Mouse (Mus musculus) hindbrain, embryonic 15.5 days (tissue): ENCODE measurements at regions not wholly inside any gene's neighbourhood (a gene's known extent, or its start where the extent isn't known, plus 50 kb on each side); places are given as distances from the start of the nearest gene placed in this dataset.

Experiments
- ATAC-seq: fragments of 200-750 bp; cut with Nextera tagmentation; 2 replicates; pipeline ENCODE4 v1.8.0; 2017; ENCODE audit warnings: low read depth, moderate number of reproducible peaks, moderate TSS enrichment; ENCODE audit not compliant: low FRiP score
- H3K27ac ChIP-seq: fragments of 300-500 bp; sonication (generic); replicated peaks from 2 replicates; pipeline ENCODE4 v1.5.1; 2015; ENCODE audit warnings: mild to moderate bottlenecking, inconsistent platforms
- H3K27me3 ChIP-seq: fragments of 300-500 bp; sonication (generic); 2 replicates; pipeline ENCODE4 v1.6.1; 2015; ENCODE audit warnings: control low read depth, inconsistent platforms
- H3K36me3 ChIP-seq: fragments of 300-500 bp; sonication (generic); 2 replicates; pipeline ENCODE4 v1.6.1; 2015; ENCODE audit warnings: control low read depth, inconsistent platforms
- H3K4me1 ChIP-seq: fragments of 300-500 bp; sonication (generic); replicated peaks from 2 replicates; pipeline ENCODE4 v1.6.1; 2015; ENCODE audit warnings: control low read depth, inconsistent platforms
- H3K4me2 ChIP-seq: fragments of 300-500 bp; sonication (generic); 2 replicates; pipeline ENCODE4 v1.6.1; 2015; ENCODE audit warnings: moderate library complexity, mild to moderate bottlenecking, inconsistent platforms
- H3K4me3 ChIP-seq: fragments of 300-500 bp; sonication (generic); 2 replicates; pipeline ENCODE4 v1.5.1; 2015; ENCODE audit warnings: mild to moderate bottlenecking, inconsistent platforms
- H3K9ac ChIP-seq: fragments of 300-500 bp; sonication (generic); 2 replicates; pipeline ENCODE4 v1.6.1; 2015; ENCODE audit warnings: inconsistent platforms
- H3K9me3 ChIP-seq: fragments of 300-500 bp; sonication (generic); 2 replicates; pipeline ENCODE4 v1.6.1; 2016; ENCODE audit warnings: control low read depth, inconsistent platforms
- WGBS: fragments of 180-500 bp; shearing (Covaris S2); methylation state at CpG from one replicate; pipeline ENCODE4 v1.1.7; 2015; 5-methylcytosine and 5-hydroxymethylcytosine counted together

DNA sequence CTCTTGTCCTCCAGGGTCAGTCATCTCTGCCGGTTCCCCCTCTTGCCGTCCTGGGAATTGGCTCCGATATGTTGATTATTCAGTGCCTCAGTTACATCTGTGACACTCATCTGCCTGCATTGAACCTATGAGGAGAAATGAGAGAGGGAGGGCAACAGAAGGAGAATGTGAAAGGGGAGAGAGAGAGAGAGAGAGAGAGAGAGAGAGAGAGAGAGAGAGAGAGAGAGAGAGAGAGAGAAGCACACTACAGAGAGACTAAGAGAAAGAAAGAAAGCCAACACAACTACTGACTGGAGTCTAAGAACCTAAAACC is 557.6 kb downstream of the Nedd1 start:
- H3K27me3 ChIP-seq, result no peaks in the 10 kb centered on the region
- peak overlapping the region; percentile 62 for H3K4me3 ChIP-seq
- 10% methylated on average over 3 of the region's 3 CpGs for WGBS
- H3K4me2 ChIP-seq, result peak overlapping the region; percentile 58
- H3K4me1 ChIP-seq, result peaks cover 9% of the 10 kb centered on the region
- no peaks in the 10 kb centered on the region for H3K9me3 ChIP-seq
- no peaks in the 10 kb centered on the region for H3K36me3 ChIP-seq
- peak overlapping the region; percentile 87 for H3K9ac ChIP-seq
- H3K27ac ChIP-seq, result peak overlapping the region; percentile 95
- ATAC-seq, result peak; percentile 47

DNA sequence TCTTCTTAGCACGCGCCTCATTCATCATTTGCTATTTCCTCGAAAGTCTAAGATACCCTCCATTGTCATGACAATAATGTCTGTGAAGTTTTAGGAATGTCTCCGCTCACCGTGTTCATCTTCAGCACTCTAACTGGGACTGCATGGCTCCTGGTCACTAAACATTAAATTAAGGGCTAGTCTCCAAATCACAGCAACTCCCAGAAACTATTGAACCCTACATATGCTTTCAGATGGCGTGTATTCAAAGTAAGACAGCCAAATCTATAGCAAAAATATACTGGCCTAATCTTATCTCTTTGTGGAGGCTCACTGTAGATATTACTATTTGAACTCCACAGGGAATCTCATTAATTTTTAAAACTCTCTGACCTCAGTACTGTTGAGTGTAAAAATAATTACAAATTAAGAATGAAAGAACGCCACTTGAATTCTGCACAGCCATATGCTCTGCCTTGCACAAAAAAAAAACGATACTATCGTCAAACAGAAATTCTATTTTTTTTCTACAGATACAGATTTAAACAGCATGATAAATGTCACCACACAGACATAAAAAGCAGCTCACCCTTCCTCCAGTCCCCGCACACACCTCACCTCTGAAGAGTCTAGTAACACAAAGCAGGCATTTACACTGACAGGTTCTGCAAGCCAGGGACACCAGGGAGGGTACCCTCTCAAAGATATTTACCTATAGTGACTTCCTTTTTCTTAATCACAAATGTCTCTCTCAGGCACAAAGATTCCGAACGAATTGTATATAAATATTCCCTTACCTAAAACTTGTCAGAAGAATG is 558.2 kb downstream of the Nedd1 start:
- no peaks in the 10 kb centered on the region for H3K9me3 ChIP-seq
- no peaks in the 10 kb centered on the region for H3K36me3 ChIP-seq
- WGBS, result 17% methylated on average over 12 of the region's 12 CpGs
- no peaks in the 10 kb centered on the region for H3K27me3 ChIP-seq
- peak overlapping the region; percentile 62 for H3K4me3 ChIP-seq
- peak overlapping the region; percentile 87 for H3K9ac ChIP-seq
- H3K27ac ChIP-seq, result peak overlapping the region; percentile 95
- H3K4me2 ChIP-seq, result peak overlapping the region; percentile 58
- no peak for ATAC-seq
- peaks cover 9% of the 10 kb centered on the region for H3K4me1 ChIP-seq

DNA sequence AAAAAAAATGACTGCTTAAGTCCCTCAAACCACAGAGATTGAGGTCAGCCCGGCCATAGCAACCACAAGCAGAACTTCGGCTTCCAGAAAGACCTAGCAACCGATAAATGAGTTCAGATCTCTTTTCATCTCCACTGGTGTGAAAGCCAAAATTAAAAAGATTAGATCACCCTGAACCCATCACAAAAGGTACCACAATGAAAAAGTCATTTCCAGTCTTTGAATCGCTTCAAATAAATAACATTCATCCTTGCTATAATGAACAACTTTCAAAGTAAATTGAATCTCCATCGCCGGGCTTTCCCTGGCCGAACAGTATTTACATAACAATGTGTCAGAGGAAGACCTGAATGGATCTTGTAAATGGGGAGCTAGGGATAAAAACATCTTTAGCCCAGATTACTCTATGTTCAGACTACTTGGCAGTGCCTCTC is 559.1 kb downstream of the Nedd1 start:
- H3K4me3 ChIP-seq, result peak overlapping the region; percentile 62
- H3K4me2 ChIP-seq, result peak overlapping the region; percentile 58
- peak overlapping the region; percentile 95 for H3K27ac ChIP-seq
- peaks cover 12% of the 10 kb centered on the region for H3K4me1 ChIP-seq
- no peaks in the 10 kb centered on the region for H3K27me3 ChIP-seq
- H3K9me3 ChIP-seq, result no peaks in the 10 kb centered on the region
- peak overlapping the region; percentile 87 for H3K9ac ChIP-seq
- peaks cover 5% of the 10 kb centered on the region; the same call in 1 of the 2 replicates for H3K36me3 ChIP-seq
- ATAC-seq, result no peak
- under 1% methylated on average over 7 of the region's 7 CpGs for WGBS

DNA sequence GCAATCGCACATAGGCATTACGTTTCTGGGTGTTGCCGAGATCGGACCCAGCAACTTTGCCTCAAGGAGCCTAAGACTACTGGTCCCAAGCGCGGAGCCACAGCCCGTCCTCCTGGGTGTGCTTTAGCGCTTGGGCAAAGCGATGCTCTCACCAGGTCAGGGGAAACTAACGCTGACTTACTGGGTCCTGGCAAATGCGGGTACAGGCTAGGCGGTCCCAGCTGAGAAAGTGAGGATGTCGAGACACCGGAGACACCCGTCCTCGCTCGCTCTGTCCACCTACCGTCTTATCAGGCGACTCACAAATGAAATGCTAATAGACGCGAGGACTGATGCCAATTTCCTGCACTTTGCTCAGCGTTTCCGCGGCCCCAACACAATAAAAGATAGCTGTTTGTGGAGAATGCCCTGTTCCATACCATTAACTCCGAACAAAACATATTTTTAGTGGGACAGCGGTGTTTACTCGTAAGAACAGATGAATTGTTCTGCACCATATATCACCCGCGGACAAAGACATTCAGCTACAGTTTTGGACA is 559.7 kb downstream of the Nedd1 start:
- peak; percentile 59 for ATAC-seq
- Histone ChIP-seq H3K36me3 (peaks cover 6% of the 10 kb centered on the region; the same call in 1 of the 2 replicates), H3K27ac (peak overlapping the region; percentile 95)

DNA sequence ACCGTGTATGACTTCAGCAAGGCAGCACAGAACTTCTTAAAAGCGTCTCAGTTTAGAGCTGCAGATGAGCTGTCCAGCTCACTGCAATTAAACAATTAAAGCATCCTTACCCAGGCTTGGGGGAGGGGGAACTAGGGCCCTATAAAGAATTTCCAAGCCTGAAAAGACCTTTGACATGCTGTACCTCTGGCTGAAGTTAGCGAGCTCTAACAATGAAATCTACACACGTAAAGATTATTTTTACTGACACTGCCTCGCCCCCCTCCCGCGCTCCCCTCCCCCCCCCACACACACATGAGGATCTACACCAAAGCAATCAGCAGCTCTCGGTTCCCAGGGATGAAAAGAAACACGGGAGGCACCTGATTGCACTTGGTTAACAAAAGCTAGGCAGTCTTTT is 560.7 kb downstream of the Nedd1 start:
- Histone ChIP-seq H3K27me3 (no peaks in the 10 kb centered on the region), H3K9ac (peak overlapping the region; percentile 62), H3K36me3 (peaks cover 6% of the 10 kb centered on the region; the same call in 1 of the 2 replicates), H3K9me3 (no peaks in the 10 kb centered on the region), H3K4me1 (peaks cover 13% of the 10 kb centered on the region), H3K27ac (peak overlapping the region; percentile 80), H3K4me2 (peak overlapping the region; percentile 55), H3K4me3 (peak overlapping the region; percentile 47)
- no peak for ATAC-seq
- 4% methylated on average over 9 of the region's 9 CpGs for WGBS

More for the DNA sequence above, 559.7 kb downstream of the Nedd1 start:
- Histone ChIP-seq H3K27me3 (no peaks in the 10 kb centered on the region), H3K9me3 (no peaks in the 10 kb centered on the region), H3K9ac (peak overlapping the region; percentile 87), H3K4me3 (peak overlapping the region; percentile 62), H3K4me2 (peak overlapping the region; percentile 58), H3K4me1 (peaks cover 13% of the 10 kb centered on the region)
- WGBS, result under 1% methylated on average over 29 of the region's 29 CpGs

DNA sequence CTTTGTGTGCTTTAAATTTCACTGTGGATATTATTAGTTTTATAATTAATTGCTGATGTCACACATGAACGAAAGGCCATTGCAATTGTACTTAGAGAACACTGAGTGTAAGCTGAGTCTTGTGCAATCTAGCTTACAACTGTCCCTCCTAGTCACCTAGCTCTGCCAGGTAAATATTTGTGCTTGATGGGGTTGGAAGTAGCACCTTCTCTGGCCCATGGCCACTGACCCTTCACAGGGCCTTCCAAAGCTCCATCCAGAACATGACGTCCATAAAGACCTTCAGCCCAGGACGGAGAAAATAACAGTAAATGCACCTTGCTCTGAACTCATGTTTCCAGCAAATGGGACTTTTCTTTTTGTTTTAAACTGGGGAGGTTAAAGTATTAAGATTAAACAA is 576.0 kb downstream of the Nedd1 start:
- no peak for ATAC-seq
- Histone ChIP-seq H3K4me1 (peaks cover 10% of the 10 kb centered on the region; the same call in 1 of the 2 replicates), H3K36me3 (peaks cover 11% of the 10 kb centered on the region), H3K9me3 (no peaks in the 10 kb centered on the region), H3K4me3 (no peak overlapping the region), H3K4me2 (no peak overlapping the region), H3K9ac (no peak overlapping the region), H3K27ac (no peak overlapping the region), H3K27me3 (no peaks in the 10 kb centered on the region)
- WGBS, result 82% methylated on average over 3 of the region's 3 CpGs

DNA sequence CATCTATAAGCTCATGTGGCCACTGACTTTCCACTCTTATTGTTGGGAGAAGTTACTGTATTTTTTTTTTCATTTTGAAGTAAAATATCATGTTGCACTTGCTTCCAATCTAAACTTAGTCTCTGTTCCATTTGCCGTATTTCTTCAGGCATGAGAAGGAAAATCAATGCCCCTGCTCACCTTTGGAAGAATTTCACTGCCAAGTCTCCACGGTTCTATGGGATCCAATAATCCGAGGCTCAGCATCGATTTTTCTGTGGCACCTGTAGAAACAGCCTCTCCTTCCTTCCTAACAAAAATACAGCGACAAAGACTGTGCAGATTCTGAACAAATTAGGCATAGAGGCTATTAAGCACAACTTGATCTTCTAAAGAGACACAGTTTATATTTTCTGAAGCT is 586.7 kb downstream of the Nedd1 start:
- ATAC-seq, result no peak
- H3K27me3 ChIP-seq, result no peaks in the 10 kb centered on the region
- H3K4me1 ChIP-seq, result no peaks in the 10 kb centered on the region; the same call in 1 of the 2 replicates

DNA sequence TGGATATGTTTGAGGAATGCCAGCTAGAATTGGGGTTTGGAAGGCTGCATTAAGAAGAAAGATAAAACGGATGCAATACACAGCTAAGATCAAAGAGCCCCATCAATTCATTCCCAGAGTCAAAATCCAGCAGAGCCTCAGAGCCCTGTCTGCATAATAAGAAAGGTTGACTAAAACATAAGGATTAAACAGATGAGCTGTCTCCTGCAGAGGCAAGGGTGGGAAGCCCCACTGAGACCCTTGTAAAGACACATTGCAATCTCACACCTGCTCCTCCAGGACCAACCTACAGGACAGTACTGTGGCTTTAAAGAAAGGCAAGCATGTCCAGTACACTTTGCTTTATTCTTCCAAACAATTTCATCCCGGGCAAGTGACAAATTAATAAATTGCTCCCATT is 609.4 kb downstream of the Nedd1 start:
- ATAC-seq, result no peak

More for the DNA sequence above, 586.7 kb downstream of the Nedd1 start:
- no peak overlapping the region for H3K9ac ChIP-seq
- no peak overlapping the region for H3K27ac ChIP-seq
- H3K4me2 ChIP-seq, result no peak overlapping the region
- no peaks in the 10 kb centered on the region for H3K9me3 ChIP-seq
- no peak overlapping the region for H3K4me3 ChIP-seq
- peaks cover 19% of the 10 kb centered on the region for H3K36me3 ChIP-seq
- 78% methylated on average over 5 of the region's 5 CpGs for WGBS

DNA sequence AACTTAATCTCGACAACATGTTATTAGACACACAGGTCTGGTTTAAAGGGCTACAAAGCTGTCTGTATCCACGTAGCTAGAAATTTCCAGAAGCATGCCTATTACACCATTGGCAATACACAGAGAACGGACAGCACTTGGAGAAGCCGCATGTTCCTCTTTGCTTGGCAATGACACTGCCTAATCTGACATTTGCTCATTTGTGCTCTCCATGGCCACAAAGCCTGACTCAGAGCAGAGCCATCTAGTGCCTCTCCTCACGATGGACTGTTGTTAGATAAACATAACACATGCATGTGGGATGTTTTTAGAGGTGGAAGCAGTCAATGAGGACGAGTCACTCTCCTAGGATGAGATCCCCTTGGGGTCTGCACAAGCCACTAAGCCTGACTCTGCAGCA is 615.9 kb downstream of the Nedd1 start:
- WGBS, result 75% methylated on average over 6 of the region's 6 CpGs

More for the DNA sequence above, 609.4 kb downstream of the Nedd1 start:
- no peak overlapping the region for H3K4me3 ChIP-seq
- no peak overlapping the region for H3K27ac ChIP-seq
- no peak overlapping the region for H3K4me2 ChIP-seq
- H3K9me3 ChIP-seq, result no peaks in the 10 kb centered on the region
- no peaks in the 10 kb centered on the region for H3K4me1 ChIP-seq
- H3K9ac ChIP-seq, result no peak overlapping the region
- H3K27me3 ChIP-seq, result no peaks in the 10 kb centered on the region
- 28% methylated on average over 2 of the region's 2 CpGs for WGBS
- peaks cover 16% of the 10 kb centered on the region for H3K36me3 ChIP-seq

DNA sequence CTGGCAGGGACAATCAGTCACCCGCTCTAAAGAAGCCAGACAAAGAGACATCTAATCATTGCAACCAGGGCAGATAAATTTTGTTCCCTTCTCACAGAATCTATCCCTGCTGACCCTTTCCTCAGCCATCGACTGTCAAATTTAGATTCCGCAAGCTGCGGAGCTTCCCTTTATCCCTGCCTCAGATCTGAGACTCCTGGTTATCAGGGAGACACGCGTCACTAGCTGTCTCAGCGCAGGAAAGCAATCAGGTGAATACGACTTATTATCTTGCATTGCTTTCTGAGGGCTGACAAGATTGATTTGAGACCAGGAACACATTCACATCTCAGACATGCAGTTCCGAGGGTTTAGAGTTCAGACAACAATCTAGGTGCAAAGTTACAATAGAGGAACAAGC is 618.3 kb downstream of the Nedd1 start:
- H3K36me3 ChIP-seq, result peaks cover 3% of the 10 kb centered on the region; the same call in 1 of the 2 replicates
- no peak for ATAC-seq
- H3K27ac ChIP-seq, result peak overlapping the region; percentile 53
- 44% methylated on average over 9 of the region's 9 CpGs for WGBS
- no peak overlapping the region for H3K4me3 ChIP-seq
- 0 out of 2 replicates have a peak overlapping the region, but pooled peaks have one; percentile 11 for H3K4me2 ChIP-seq
- H3K9ac ChIP-seq, result no peak overlapping the region
- H3K9me3 ChIP-seq, result no peaks in the 10 kb centered on the region
- peaks cover 22% of the 10 kb centered on the region for H3K4me1 ChIP-seq
- no peaks in the 10 kb centered on the region for H3K27me3 ChIP-seq

More for the DNA sequence above, 615.9 kb downstream of the Nedd1 start:
- Histone ChIP-seq H3K36me3 (peaks cover 9% of the 10 kb centered on the region), H3K4me3 (no peak overlapping the region), H3K4me2 (no peak overlapping the region), H3K9ac (no peak overlapping the region), H3K27ac (no peak overlapping the region), H3K9me3 (no peaks in the 10 kb centered on the region), H3K4me1 (peaks cover 19% of the 10 kb centered on the region), H3K27me3 (no peaks in the 10 kb centered on the region)
- no peak for ATAC-seq

DNA sequence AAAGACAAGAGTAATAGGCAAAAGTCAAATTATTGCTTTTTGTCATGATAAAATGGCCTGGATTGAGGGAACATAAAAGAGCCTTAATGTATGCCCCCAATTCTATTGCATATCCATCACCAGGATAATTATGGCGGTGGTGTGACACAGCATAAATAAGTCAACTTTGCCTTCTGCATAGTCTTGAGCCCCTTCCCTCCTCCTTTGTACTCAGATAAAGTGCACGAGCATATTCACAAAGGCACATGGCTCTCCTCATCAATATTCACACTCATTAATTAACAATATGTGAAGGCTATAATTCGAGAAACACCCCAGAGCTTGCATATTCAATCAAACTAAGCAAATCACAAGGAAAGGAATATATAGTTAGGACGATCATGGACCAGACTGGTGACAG is 619.5 kb downstream of the Nedd1 start:
- no peak overlapping the region for H3K4me2 ChIP-seq
- H3K36me3 ChIP-seq, result no peaks in the 10 kb centered on the region
- H3K27ac ChIP-seq, result 0 out of 2 replicates have a peak overlapping the region, but pooled peaks have one; percentile 34
- H3K4me3 ChIP-seq, result no peak overlapping the region
- peaks cover 25% of the 10 kb centered on the region for H3K4me1 ChIP-seq
- H3K9ac ChIP-seq, result no peak overlapping the region
- ATAC-seq, result no peak
- no peaks in the 10 kb centered on the region for H3K9me3 ChIP-seq
- WGBS, result 36% methylated on average over 4 of the region's 4 CpGs
- H3K27me3 ChIP-seq, result no peaks in the 10 kb centered on the region

DNA sequence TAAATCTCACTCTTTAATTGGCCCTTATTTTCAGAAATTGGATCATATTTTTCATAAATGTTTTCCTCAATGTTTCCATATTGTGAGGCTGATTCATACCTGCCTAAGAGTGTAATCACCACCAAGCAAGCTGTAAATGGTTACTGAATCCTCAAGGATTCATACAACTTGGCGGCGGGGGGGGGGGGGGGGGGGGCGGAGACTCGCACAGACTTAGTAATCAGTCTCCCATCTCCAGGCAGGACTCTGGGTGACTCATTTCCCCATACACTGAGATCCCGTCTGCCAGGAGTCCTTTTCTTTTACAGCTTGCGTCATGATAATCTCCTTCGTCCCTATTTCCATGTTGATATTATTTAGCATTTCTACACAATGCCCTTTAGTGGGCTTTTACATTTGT is 624.7 kb downstream of the Nedd1 start:
- ATAC-seq, result no peak
- H3K27me3 ChIP-seq, result no peaks in the 10 kb centered on the region
- H3K9ac ChIP-seq, result no peak overlapping the region
- WGBS, result 25% methylated on average over 7 of the region's 7 CpGs
- no peaks in the 10 kb centered on the region for H3K9me3 ChIP-seq
- no peak overlapping the region for H3K4me3 ChIP-seq
- H3K27ac ChIP-seq, result no peak overlapping the region
- H3K36me3 ChIP-seq, result no peaks in the 10 kb centered on the region
- no peak overlapping the region for H3K4me2 ChIP-seq
- H3K4me1 ChIP-seq, result peaks cover 19% of the 10 kb centered on the region
